Mouse (Mus musculus) heart, postnatal 4 days (tissue): ENCODE results near the gene Fahd1. TPM values are rescaled to one million over a fixed set of nuclear protein-coding genes. Genes with fewer than 3 reads are reported as not detected.

Source experiments
- DNase-seq: peaks from one replicate; pipeline ENCODE4 v3.0.0; 2021
- total RNA-seq, 2 experiments: library from RNA; stranded (reverse); gene quantifications; 2 replicates each; pipeline ENCODE4 v1.2.3; 2021

The Fahd1 gene
- total RNA-seq, 2 experiments from 2014 or later, result 50.3 to 53.0 TPM

DNA sequence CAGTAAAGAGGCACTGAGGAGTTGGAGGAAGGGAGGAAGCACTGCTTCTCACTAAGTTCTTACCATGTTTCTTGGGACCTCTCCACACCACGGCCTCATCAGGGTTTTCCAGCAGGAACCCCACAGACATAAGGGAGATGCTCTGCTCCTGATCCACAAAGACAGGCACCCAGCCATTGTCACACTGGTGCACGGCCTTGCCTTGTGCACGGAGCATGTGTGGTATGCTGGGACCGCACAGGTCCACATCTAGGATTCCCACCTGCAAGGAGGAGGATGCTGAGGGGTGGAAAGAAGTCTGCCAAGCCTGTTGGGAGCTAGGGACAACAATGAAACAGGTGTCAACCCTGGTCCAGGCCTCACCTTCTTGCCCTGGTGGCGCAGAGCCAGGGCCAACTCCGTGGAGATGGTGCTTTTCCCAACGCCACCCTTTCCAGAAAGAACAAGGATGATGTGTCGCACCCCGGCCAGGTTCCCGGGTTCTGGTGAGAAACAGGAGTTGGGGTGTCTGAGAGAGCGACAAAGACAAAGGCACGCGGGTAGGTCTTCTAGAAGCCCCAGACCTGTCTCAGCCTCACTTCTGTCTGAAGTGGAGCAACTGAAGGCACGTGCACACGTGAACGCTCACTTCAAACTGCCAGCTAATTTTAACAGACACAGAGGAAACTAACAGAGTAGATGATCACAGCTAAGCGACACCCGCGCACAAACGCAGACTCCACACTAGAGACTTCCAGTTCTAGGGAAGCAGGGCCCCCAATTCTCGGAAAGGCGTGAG, 35.4 kb upstream of the Fahd1 start:
- no peak for DNase-seq

GRCm38 (mm10) chr17:24884391-24884790, 34.2 kb upstream of the Fahd1 start:
- DNase-seq, result no peak

GRCm38 (mm10) chr17:24881738-24882440, 31.7 kb upstream of the Fahd1 start:
- DNase-seq, result peak; percentile 71

GRCm38 (mm10) chr17:24878531-24878930, 28.4 kb upstream of the Fahd1 start:
- DNase-seq, result no peak

- peak; percentile 75 for DNase-seq
Measured at GRCm38 (mm10) chr17:24878117-24878397, 27.9 kb upstream of the Fahd1 start.

DNA sequence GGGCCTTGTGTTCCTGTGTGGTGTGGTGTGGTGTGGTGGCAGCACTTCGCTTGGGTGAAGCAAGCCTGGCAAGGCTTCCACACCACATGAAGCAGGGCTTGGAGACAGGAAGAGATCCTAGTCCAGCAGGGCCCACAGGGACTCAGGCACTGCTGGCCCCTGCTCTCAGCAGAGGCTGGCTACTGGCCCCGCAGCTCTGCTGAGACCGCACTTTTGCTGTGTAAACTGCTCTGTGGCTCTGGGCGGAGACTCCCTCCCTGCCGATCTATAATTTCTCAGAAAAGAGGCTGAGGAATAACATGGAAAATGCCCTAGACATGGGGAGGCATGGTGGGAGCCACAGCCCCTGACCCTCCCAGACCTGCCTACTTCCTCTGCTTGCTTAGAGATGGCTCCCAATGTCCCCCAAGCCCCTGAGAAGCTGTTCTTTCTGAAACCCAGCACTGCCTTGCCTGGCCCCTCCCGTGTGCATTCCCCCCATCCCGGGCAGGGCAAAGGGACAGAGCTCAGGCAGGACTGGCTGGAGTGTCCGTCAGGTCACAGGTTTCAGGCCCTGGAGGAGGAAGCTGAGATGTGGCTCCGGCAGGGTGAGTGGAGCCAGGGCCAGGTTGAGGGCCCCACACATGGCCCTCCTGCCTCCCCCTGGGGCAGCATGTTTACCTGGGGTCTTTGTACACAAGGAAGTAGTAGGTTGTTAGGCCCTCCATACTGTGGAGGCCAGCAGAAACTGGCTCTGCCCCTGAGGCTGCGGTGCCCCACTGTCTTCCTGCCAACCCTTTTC, 27.4 kb upstream of the Fahd1 start:
- DNase-seq, result no peak

DNA sequence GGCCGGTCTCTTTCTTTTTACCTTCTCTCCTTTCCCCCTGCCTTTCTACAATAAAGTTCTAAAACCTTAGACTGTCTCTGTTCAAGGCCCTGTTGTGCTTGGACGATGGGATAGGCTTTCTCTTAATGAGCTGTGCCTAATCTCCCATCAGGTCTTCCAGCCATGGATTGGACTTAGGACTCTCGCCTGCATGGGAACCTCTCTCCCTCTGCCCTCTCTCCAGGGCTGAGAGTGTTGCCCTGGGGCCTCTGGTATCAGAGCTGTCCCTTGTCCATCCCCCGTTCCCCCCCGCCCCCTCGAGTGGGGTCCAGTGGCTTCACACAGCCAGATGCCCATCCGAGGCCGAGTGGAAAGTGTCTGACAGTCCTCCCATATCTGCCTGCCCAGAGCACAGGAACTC, 24.8 kb upstream of the Fahd1 start:
- DNase-seq, result no peak

DNA sequence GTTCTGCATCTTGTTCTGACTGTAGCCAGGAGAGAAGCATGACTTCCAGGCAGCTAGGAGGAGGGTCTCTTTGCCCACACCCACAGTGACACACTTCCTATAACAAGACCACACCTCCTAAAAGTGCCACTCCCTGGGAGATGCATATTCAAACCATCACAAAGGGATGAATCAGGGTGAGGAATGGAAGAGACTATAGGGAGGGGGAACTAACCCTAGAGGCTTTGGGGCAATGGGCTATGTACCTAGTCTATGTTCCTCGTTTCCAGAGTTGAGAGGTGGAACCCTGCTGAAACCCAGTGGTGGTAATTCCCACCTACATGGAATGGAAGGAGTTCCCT, 24.2 kb upstream of the Fahd1 start:
- no peak for DNase-seq

DNA sequence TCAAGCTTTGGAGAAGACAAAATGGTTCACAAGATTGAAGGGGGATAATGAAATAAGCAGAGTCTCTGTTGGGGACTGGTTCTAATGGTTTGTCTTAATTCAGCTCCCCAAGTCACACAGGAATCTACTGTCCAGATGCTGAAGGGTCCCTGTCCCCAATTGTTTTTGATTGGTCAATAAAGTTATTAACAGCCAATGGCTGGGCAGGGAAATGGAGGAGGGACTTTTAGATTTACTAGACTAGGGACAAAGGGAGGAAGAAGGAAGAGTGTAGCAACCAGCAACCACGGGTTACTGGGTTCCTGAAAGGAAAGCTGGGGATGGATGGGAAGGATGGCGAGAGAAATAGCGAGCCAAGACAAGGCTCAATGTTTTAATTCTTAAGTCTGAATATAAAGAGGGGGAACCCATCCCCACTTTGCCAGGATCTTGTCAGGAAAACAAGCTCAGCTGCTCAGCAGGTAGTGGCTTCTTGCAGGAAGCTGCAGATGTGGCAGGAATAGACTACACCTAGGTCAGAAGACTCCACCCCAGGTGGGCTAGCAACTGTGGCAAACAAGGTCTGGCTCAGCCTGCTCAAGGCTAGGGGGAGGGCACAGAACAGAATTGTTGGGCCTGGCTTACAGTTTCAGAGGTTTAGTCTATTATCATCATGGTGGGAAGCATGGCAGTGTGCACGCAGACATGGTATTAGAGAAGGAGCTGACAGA, 23.7 kb upstream of the Fahd1 start:
- DNase-seq, result no peak

DNA sequence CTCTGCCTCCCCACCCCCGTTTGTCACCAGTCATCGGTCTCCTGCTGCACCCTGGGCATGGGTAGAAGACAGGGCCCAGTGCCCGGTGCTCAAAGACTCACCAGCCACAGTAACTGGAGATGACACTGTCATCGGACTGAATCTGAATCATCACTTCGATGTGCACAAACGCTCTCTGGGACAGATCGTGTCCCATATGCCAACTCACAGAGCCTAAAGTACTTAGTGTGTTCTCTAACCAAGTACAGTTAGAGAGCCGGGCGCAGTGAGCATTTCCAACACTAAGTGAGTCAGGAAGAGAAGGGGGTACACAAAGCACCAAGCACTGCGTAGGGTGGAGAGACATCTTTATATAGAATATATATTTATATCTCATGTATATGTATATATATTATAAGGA, 17.8 kb upstream of the Fahd1 start:
- DNase-seq, result no peak

GRCm38 (mm10) chr17:24865776-24866175, 15.6 kb upstream of the Fahd1 start, which contains the start of gene Igfals:
Gene Igfals, plus strand, starts transcription at chr17:24865997.
- DNase-seq, result no peak

DNA sequence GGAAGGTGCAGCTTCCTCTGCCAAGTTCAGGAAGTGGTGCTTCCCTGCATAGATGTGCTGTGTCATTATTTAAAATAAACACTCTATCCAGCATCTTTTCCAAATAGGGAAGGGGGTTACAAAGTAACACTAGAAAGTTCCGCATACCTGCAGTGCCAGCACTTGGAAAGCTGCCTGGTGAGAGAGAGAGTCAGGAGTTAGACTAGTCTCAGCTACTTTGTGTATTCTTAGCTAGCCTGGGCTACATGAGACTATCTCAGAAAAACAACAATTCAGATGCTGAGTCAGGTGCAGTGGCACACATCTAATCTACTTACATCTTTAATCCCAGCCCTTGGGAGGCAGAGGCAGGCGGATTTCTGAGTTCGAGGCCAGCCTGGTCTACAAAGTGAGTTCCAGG, 11.6 kb upstream of the Fahd1 start:
- DNase-seq, result no peak

DNA sequence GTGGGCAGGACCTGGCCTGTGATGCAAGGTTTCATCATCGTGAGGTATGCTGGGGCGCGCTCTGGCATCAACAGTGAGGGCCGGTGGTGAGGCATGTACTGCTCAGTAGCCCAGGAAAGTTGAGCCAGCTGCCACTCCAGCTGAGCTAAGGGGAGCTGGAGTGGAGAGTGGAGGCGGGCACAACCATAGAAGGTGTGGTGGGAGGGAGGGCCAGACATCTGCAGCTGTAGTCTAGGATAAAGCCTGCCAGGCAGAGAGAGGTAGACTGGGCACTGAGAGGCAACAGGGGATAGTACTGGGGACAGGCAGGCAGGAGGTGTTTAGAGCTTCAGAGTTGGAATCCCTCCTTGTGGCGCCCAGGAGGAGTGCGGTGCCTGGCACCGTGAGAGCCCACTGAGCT, 9.9 kb upstream of the Fahd1 start:
- DNase-seq, result no peak

GRCm38 (mm10) chr17:24858967-24859366, 8.8 kb upstream of the Fahd1 start:
- peak; percentile 42 for DNase-seq

GRCm38 (mm10) chr17:24857831-24858470, 7.8 kb upstream of the Fahd1 start:
- DNase-seq, result no peak

GRCm38 (mm10) chr17:24856589-24856988, 6.4 kb upstream of the Fahd1 start:
- no peak for DNase-seq

DNA sequence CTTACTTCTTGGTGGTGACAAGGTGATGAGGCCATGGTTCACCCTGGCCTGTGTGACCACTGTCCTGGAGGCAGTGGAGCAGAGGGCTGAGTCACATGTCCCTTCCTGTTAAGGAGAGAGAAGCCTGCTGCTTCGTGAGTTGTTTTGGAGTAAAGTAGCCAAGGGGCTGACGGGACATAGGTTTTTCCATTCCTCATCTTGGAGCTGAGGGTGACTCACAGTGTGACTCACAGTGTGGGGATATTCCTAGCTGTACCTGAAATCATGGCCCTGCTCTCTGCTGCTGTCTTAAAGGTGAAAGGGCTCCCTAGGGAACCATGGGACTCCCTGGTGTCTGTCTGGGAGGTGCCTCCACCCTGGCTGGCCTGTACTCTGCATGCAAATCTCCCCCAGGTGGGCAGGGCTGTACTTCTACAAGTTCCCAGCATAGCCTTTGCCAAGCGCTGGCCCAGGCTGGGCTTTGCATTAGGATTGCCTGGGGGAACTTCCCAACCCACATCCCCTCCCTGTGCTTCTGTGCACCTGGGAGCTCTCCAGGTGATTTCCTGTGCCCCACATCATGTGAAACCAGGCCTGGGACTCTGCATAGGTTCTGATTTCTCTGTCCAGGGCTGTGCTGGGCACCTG, 5.8 kb upstream of the Fahd1 start:
- no peak for DNase-seq

- no peak for DNase-seq
Measured at GRCm38 (mm10) chr17:24851381-24852125, 1.4 kb upstream of the Fahd1 start.

DNA sequence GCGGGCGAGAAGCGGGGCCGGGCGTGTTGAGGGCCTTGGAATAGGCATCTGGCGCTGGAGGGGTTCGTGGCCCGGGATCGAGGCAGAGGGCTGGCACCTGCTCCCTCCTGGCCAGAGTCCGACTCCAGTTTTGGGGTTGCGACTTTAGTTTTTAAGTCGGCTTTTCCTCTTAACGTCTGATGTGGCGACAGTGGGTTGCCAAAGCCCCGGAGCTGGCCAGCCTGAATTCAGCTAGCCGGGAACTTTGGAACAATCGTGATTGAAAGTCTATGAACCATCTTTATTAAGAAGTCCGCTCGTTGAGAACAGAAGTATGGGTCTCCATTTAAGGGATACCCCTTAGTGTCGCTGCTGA, 586 bp upstream of the Fahd1 start:
- DNase-seq, result no peak

GRCm38 (mm10) chr17:24849733-24850064, 465 bp downstream of the Fahd1 start:
- DNase-seq, result no peak

GRCm38 (mm10) chr17:24848600-24849031, 1.5 kb downstream of the Fahd1 start:
- no peak for DNase-seq
